In genomic region chr11:61602705-61603104, GRCm38 (mm10) we compare ENCODE assay signal across 11 mouse cellular contexts. TPM values are rescaled to one million over a fixed set of nuclear protein-coding genes. Genes with fewer than 3 reads are reported as not detected.
DNase-seq lines count a peak whose midpoint lies in the region; ATAC-seq lines count a peak whose summit lies in the region.
"Had no signal": no experiment of that assay in that cellular context is flagged by ENCODE, and none has a peak within 500 bp of the region (broad histone marks: within the 10 kb centered on the region; RNA-seq: fewer than 3 reads in every experiment).

No protein-coding gene starts in this region.

- H3K9me3 ChIP-seq in forebrain, embryonic 15.5 days, result no peaks in the 10 kb centered on the region
- H3K9me3 ChIP-seq in kidney, embryonic 14.5 days (ENCODE audit: control insufficient read depth, low read length), result no peaks in the 10 kb centered on the region
- H3K9me3 ChIP-seq: neural tube, embryonic 15.5 days; stomach, embryonic 15.5 days had no signal

- 95% methylated on average over 7 of the region's 7 CpGs for WGBS in forebrain, embryonic 15.5 days
- 93% methylated on average over 7 of the region's 7 CpGs for WGBS in kidney, embryonic 14.5 days

- no peaks in the 10 kb centered on the region for H3K4me1 ChIP-seq in forebrain, embryonic 15.5 days
- H3K4me1 ChIP-seq in kidney, embryonic 14.5 days (ENCODE audit: control insufficient read depth, insufficient read depth, low read length), result no peaks in the 10 kb centered on the region
- H3K4me1 ChIP-seq: neural tube, embryonic 15.5 days; stomach, embryonic 15.5 days had no signal

- no peak overlapping the region for H3K9ac ChIP-seq in forebrain, embryonic 15.5 days (replicated peaks)
- no peak overlapping the region for H3K9ac ChIP-seq in kidney, embryonic 14.5 days (ENCODE audit: low read depth, low read length)
- H3K9ac ChIP-seq: neural tube, embryonic 15.5 days; stomach, embryonic 15.5 days had no signal

- no peak overlapping the region for H3K4me2 ChIP-seq in forebrain, embryonic 15.5 days (replicated peaks)
- no peak overlapping the region for H3K4me2 ChIP-seq in kidney, embryonic 14.5 days (replicated peaks; ENCODE audit: low read depth, low read length)
- H3K4me2 ChIP-seq: neural tube, embryonic 15.5 days; stomach, embryonic 15.5 days had no signal

- H3K27me3 ChIP-seq in forebrain, embryonic 15.5 days, result no peaks in the 10 kb centered on the region
- no peaks in the 10 kb centered on the region for H3K27me3 ChIP-seq in kidney, embryonic 14.5 days (ENCODE audit: control insufficient read depth, insufficient read depth, low read length)
- H3K27me3 ChIP-seq: neural tube, embryonic 15.5 days; stomach, embryonic 15.5 days had no signal

- no peaks in the 10 kb centered on the region for H3K36me3 ChIP-seq in forebrain, embryonic 15.5 days
- no peaks in the 10 kb centered on the region for H3K36me3 ChIP-seq in kidney, embryonic 14.5 days (ENCODE audit: control insufficient read depth, insufficient read depth, low read length)
- H3K36me3 ChIP-seq: neural tube, embryonic 15.5 days; stomach, embryonic 15.5 days had no signal

- peak; percentile 58 for DNase-seq in lung, postnatal 25 days (ENCODE audit: low spot score)
- DNase-seq in lung, postnatal 14 days, result no peak
- DNase-seq in thymus, postnatal 4 days, result peak; percentile 73
- DNase-seq in embryo, embryonic 11 days, result no peak

- peak; percentile 96 for ATAC-seq in inflammation-experienced regulatory T-cells, adult 6 months
- peak; percentile 79 for ATAC-seq in neutrophil, adult 5-6 weeks (ENCODE audit: extremely low read depth, insufficient number of reproducible peaks, low FRiP score, poor library complexity, severe bottlenecking)
- ATAC-seq in forebrain, embryonic 15.5 days (replicated peaks), result no peak
- ATAC-seq in kidney, embryonic 14.5 days (ENCODE audit: low FRiP score, low TSS enrichment), result no peak

- H3K27ac ChIP-seq in forebrain, embryonic 15.5 days (replicated peaks), result no peak overlapping the region
- H3K27ac ChIP-seq in kidney, embryonic 14.5 days (ENCODE audit: low read depth, low read length), result no peak overlapping the region
- H3K27ac ChIP-seq: neural tube, embryonic 15.5 days; stomach, embryonic 15.5 days had no signal

- H3K4me3 ChIP-seq in forebrain, embryonic 15.5 days, result no peak overlapping the region
- H3K4me3 ChIP-seq in kidney, embryonic 14.5 days (ENCODE audit: low read length), result no peak overlapping the region
- H3K4me3 ChIP-seq: megakaryocyte, embryonic 14.5 days; neural tube, embryonic 15.5 days; stomach, embryonic 15.5 days had no signal

RNA-seq across cellular contexts. Expression of gene Epn2, which starts 23.2 kb away (rescaled TPM):
- under 1 TPM; 0.19 to 0.77 (median 0.30) TPM for polyA plus RNA-seq in inflammation-experienced regulatory T-cells, adult 6 months (2017; shearing (Covaris generic))
- total RNA-seq in neutrophil, adult 5-6 weeks (2017), result 0.61 and 0.70 TPM in 2 replicates
- 64.6 and 67.3 TPM in 2 replicates for polyA plus RNA-seq in forebrain, embryonic 15.5 days (2015; fragmentation: Nextera tagmentation; extraction: Ambion mirVana)
- 20.0 and 31.3 TPM in 2 replicates for polyA plus RNA-seq in kidney, embryonic 14.5 days (2014; fragmentation: Nextera tagmentation; extraction: Ambion mirVana)

RNA-seq across cellular contexts. Expression of gene Grap, which starts 50.4 kb away (rescaled TPM):
- 100 to 1,000 TPM; 180 to 210 (median 192) TPM for polyA plus RNA-seq in inflammation-experienced regulatory T-cells, adult 6 months (2017; shearing (Covaris generic))
- total RNA-seq in neutrophil, adult 5-6 weeks (2017), result 85.2 and 100 TPM in 2 replicates
- polyA plus RNA-seq in forebrain, embryonic 15.5 days (2015; fragmentation: Nextera tagmentation; extraction: Ambion mirVana), result 8.0 and 9.1 TPM in 2 replicates
- polyA plus RNA-seq in kidney, embryonic 14.5 days (2014; fragmentation: Nextera tagmentation; extraction: Ambion mirVana), result 7.5 and 8.6 TPM in 2 replicates

Comparison
In these comparisons a context has a peak if more than half of its experiments do, and no peak if none do; other contexts are left out.
1. DNase-seq: peak in lung, postnatal 25 days (single experiment) and thymus, postnatal 4 days (single experiment); none in lung, postnatal 14 days (single experiment) and embryo, embryonic 11 days (single experiment).
2. ATAC-seq: peak in inflammation-experienced regulatory T-cells, adult 6 months (single experiment) and neutrophil, adult 5-6 weeks (single experiment); none in forebrain, embryonic 15.5 days (single experiment) and kidney, embryonic 14.5 days (single experiment).
3. RNA of gene Epn2, which starts 23.2 kb away (polyA plus RNA-seq): 64.6 to 67.3 TPM in forebrain, embryonic 15.5 days and 20.0 to 31.3 TPM in kidney, embryonic 14.5 days; 0.19 to 0.77 TPM in inflammation-experienced regulatory T-cells, adult 6 months; every median in the first group is over 10 times any median in the second.
4. RNA of gene Grap, which starts 50.4 kb away (polyA plus RNA-seq): 180 to 210 TPM in inflammation-experienced regulatory T-cells, adult 6 months; 8.0 to 9.1 TPM in forebrain, embryonic 15.5 days and 7.5 to 8.6 TPM in kidney, embryonic 14.5 days; every median in the first group is over 10 times any median in the second.